Mouse (Mus musculus) limb, embryonic 15.5 days (tissue): ENCODE measurements around the gene Fscn2. TPM values are rescaled to one million over a fixed set of nuclear protein-coding genes. Genes with fewer than 3 reads are reported as not detected.
"Not testable (repeated sequence)": the region's sequence is repeated elsewhere in the genome, so short reads cannot be mapped to it uniquely, and the experiment has no call there.

Experiments
- ATAC-seq: fragments of 200-750 bp; cut with Nextera tagmentation; 2 replicates; pipeline ENCODE4 v1.8.0; 2017; ENCODE audit warnings: low read depth, moderate TSS enrichment; ENCODE audit not compliant: insufficient number of reproducible peaks, low FRiP score, low TSS enrichment
- H3K27ac ChIP-seq: fragments of 300-500 bp; sonication (generic); 2 replicates; pipeline ENCODE4 v1.5.1; 2015; ENCODE audit warnings: moderate library complexity, mild to moderate bottlenecking, inconsistent platforms
- H3K27me3 ChIP-seq: fragments of 300-500 bp; sonication (generic); 2 replicates; pipeline ENCODE4 v1.6.1; 2015; ENCODE audit warnings: inconsistent platforms
- H3K36me3 ChIP-seq: fragments of 300-500 bp; sonication (generic); 2 replicates; pipeline ENCODE4 v1.6.1; 2015; ENCODE audit warnings: inconsistent platforms
- H3K4me1 ChIP-seq: fragments of 300-500 bp; sonication (generic); 2 replicates; pipeline ENCODE4 v1.6.1; 2015; ENCODE audit warnings: inconsistent platforms
- H3K4me2 ChIP-seq: fragments of 300-500 bp; sonication (generic); 2 replicates; pipeline ENCODE4 v1.6.1; 2015; ENCODE audit warnings: mild to moderate bottlenecking, inconsistent platforms
- H3K4me3 ChIP-seq: fragments of 300-500 bp; sonication (generic); 2 replicates; pipeline ENCODE4 v1.5.1; 2015; ENCODE audit warnings: mild to moderate bottlenecking, inconsistent platforms
- H3K9ac ChIP-seq: fragments of 300-500 bp; sonication (generic); 2 replicates; pipeline ENCODE4 v1.6.1; 2015; ENCODE audit warnings: inconsistent platforms
- H3K9me3 ChIP-seq: fragments of 300-500 bp; sonication (generic); 2 replicates; pipeline ENCODE4 v1.6.1; 2016; ENCODE audit warnings: inconsistent platforms
- WGBS: fragments of 180-500 bp; shearing (Covaris S2); methylation state at CpG from one replicate; pipeline ENCODE4 v1.1.7; 2015; 5-methylcytosine and 5-hydroxymethylcytosine counted together
- polyA plus RNA-seq: library from polyadenylated mRNA; unstranded; fragments of >200 nt; fragmentation: Nextera tagmentation; extraction: Ambion mirVana; gene quantifications from 2 replicates; pipeline ENCODE4 v1.2.1, GENCODE M21; 2015

Gene Fscn2
- polyA plus RNA-seq, 1 experiment from 2014 or later: 0.79 TPM

GRCm38 (mm10) chr11:120335431-120336021 is 25.8 kb upstream of the Fscn2 start:
- Histone ChIP-seq H3K4me1 (no peaks in the 10 kb centered on the region), H3K36me3 (no peaks in the 10 kb centered on the region), H3K4me3 (no peak overlapping the region), H3K9me3 (no peaks in the 10 kb centered on the region), H3K27ac (no peak overlapping the region), H3K27me3 (no peaks in the 10 kb centered on the region), H3K9ac (no peak overlapping the region), H3K4me2 (no peak overlapping the region)
- no peak for ATAC-seq
- 70% methylated on average over 6 of the region's 6 CpGs for WGBS

GRCm38 (mm10) chr11:120337447-120337846 is 23.9 kb upstream of the Fscn2 start:
- no peak for ATAC-seq
- Histone ChIP-seq H3K9me3 (no peaks in the 10 kb centered on the region), H3K36me3 (no peaks in the 10 kb centered on the region), H3K27ac (no peak overlapping the region), H3K4me3 (no peak overlapping the region), H3K9ac (no peak overlapping the region), H3K27me3 (no peaks in the 10 kb centered on the region), H3K4me1 (no peaks in the 10 kb centered on the region), H3K4me2 (no peak overlapping the region)
- 34% methylated on average over 2 of the region's 2 CpGs for WGBS

GRCm38 (mm10) chr11:120338786-120339185 is 22.5 kb upstream of the Fscn2 start:
- Histone ChIP-seq H3K27ac (no peak overlapping the region), H3K4me1 (no peaks in the 10 kb centered on the region), H3K36me3 (no peaks in the 10 kb centered on the region), H3K9ac (no peak overlapping the region), H3K4me3 (no peak overlapping the region), H3K4me2 (no peak overlapping the region), H3K9me3 (no peaks in the 10 kb centered on the region), H3K27me3 (no peaks in the 10 kb centered on the region)
- ATAC-seq: no peak
- 72% methylated on average over 3 of the region's 3 CpGs for WGBS

- Histone ChIP-seq H3K36me3 (peaks cover 5% of the 10 kb centered on the region), H3K27me3 (no peaks in the 10 kb centered on the region), H3K4me3 (no peak overlapping the region), H3K9ac (no peak overlapping the region), H3K4me2 (no peak overlapping the region), H3K9me3 (no peaks in the 10 kb centered on the region), H3K4me1 (peaks cover 2% of the 10 kb centered on the region; the same call in 1 of the 2 replicates), H3K27ac (no peak overlapping the region)
- ATAC-seq: no peak
- 90% methylated on average over 10 of the region's 10 CpGs for WGBS
These were observed 21.3 kb upstream of the Fscn2 start for GRCm38 (mm10) chr11:120339978-120340513.

- no peak overlapping the region for H3K27ac ChIP-seq
- WGBS: 83% methylated on average over 4 of the region's 4 CpGs
- H3K4me3 ChIP-seq: no peak overlapping the region
These were observed 19.7 kb upstream of the Fscn2 start for GRCm38 (mm10) chr11:120341661-120342060.

GRCm38 (mm10) chr11:120342656-120343160 is 18.6 kb upstream of the Fscn2 start:
- H3K9ac ChIP-seq: no peak overlapping the region
- H3K4me1 ChIP-seq: peaks cover 11% of the 10 kb centered on the region
- no peak for ATAC-seq
- no peak overlapping the region for H3K27ac ChIP-seq
- WGBS: 92% methylated on average over 5 of the region's 5 CpGs
- no peak overlapping the region for H3K4me2 ChIP-seq
- H3K4me3 ChIP-seq: no peak overlapping the region
- H3K36me3 ChIP-seq: peaks cover 13% of the 10 kb centered on the region
- no peaks in the 10 kb centered on the region for H3K9me3 ChIP-seq
- no peaks in the 10 kb centered on the region for H3K27me3 ChIP-seq

More at GRCm38 (mm10) chr11:120341661-120342060, 19.7 kb upstream of the Fscn2 start:
- H3K36me3 ChIP-seq: peaks cover 12% of the 10 kb centered on the region
- no peaks in the 10 kb centered on the region for H3K9me3 ChIP-seq
- H3K4me2 ChIP-seq: no peak overlapping the region
- H3K4me1 ChIP-seq: peaks cover 10% of the 10 kb centered on the region
- no peaks in the 10 kb centered on the region for H3K27me3 ChIP-seq
- H3K9ac ChIP-seq: no peak overlapping the region
- no peak for ATAC-seq

- Histone ChIP-seq H3K4me1 (peaks cover 11% of the 10 kb centered on the region), H3K9me3 (no peaks in the 10 kb centered on the region), H3K4me2 (no peak overlapping the region), H3K27me3 (no peaks in the 10 kb centered on the region), H3K27ac (peak overlapping the region; percentile 38), H3K9ac (no peak overlapping the region), H3K4me3 (no peak overlapping the region), H3K36me3 (peaks cover 13% of the 10 kb centered on the region)
- ATAC-seq: no peak
- 75% methylated on average over 5 of the region's 5 CpGs for WGBS
These were observed 17.6 kb upstream of the Fscn2 start for GRCm38 (mm10) chr11:120343519-120344309.

- 56% methylated on average over 5 of the region's 5 CpGs for WGBS
- ATAC-seq: no peak
- peak overlapping the region; percentile 28 for H3K27ac ChIP-seq
- no peaks in the 10 kb centered on the region for H3K9me3 ChIP-seq
- peaks cover 13% of the 10 kb centered on the region for H3K36me3 ChIP-seq
- no peak overlapping the region for H3K4me2 ChIP-seq
- H3K4me3 ChIP-seq: no peak overlapping the region
- H3K4me1 ChIP-seq: peaks cover 15% of the 10 kb centered on the region
- H3K27me3 ChIP-seq: no peaks in the 10 kb centered on the region
- no peak overlapping the region for H3K9ac ChIP-seq
These were observed 16.9 kb upstream of the Fscn2 start for GRCm38 (mm10) chr11:120344310-120344920.

GRCm38 (mm10) chr11:120345067-120345681 is 16.2 kb upstream of the Fscn2 start:
- Histone ChIP-seq H3K4me2 (peak overlapping the region; percentile 17; the same call in 1 of the 2 replicates), H3K9ac (no peak overlapping the region), H3K27me3 (no peaks in the 10 kb centered on the region), H3K36me3 (peaks cover 13% of the 10 kb centered on the region), H3K9me3 (no peaks in the 10 kb centered on the region), H3K4me3 (peak overlapping the region; percentile 6; the same call in 1 of the 2 replicates), H3K4me1 (peaks cover 22% of the 10 kb centered on the region), H3K27ac (peak overlapping the region; percentile 48)
- WGBS: 32% methylated on average over 1 of the region's 1 CpGs
- no peak for ATAC-seq

GRCm38 (mm10) chr11:120346383-120347034 is 14.8 kb upstream of the Fscn2 start:
- not testable (repeated sequence) for H3K27me3 ChIP-seq, ATAC-seq, H3K9me3 ChIP-seq, H3K27ac ChIP-seq
- Histone ChIP-seq H3K4me2 (peak overlapping the region; percentile 55), H3K9ac (0 out of 2 replicates have a peak overlapping the region, but pooled peaks have one; percentile 28), H3K4me1 (peaks cover 33% of the 10 kb centered on the region), H3K36me3 (peaks cover 13% of the 10 kb centered on the region), H3K4me3 (peak overlapping the region; percentile 42)
- 36% methylated on average over 11 of the region's 13 CpGs for WGBS

- H3K36me3 ChIP-seq: peaks cover 13% of the 10 kb centered on the region
- H3K4me1 ChIP-seq: peaks cover 40% of the 10 kb centered on the region
- peak overlapping the region; percentile 98 for H3K4me3 ChIP-seq
- peak overlapping the region; percentile 99 for H3K27ac ChIP-seq
- 2% methylated on average over 10 of the region's 10 CpGs for WGBS
- no peaks in the 10 kb centered on the region for H3K27me3 ChIP-seq
- H3K9ac ChIP-seq: peak overlapping the region; percentile 100
- peak overlapping the region; percentile 74 for H3K4me2 ChIP-seq
- no peaks in the 10 kb centered on the region for H3K9me3 ChIP-seq
- ATAC-seq: no peak
These were observed 14.0 kb upstream of the Fscn2 start for GRCm38 (mm10) chr11:120347301-120347700.
